Mouse (Mus musculus): ENCODE measurements around the gene Ctr9.

GRCm38 (mm10) chr7:110990356-110991220, 38.2 kb upstream of the Ctr9 start:
- TF ChIP-seq POLR2A (IDR thresholded peaks at IDR 0.05; ENCODE audit: low read depth, low read length) (no peak), CTCF (IDR thresholded peaks at IDR 0.05; ENCODE audit: extremely low read depth, insufficient read length, insufficient replicate concordance, low read depth, low read length) (no peak)

All from small intestine, adult 2 months (tissue).